Mouse (Mus musculus) intestine, postnatal 0 days (tissue): Measurements from ENCODE around the gene Mymx. TPM values are rescaled to one million over a fixed set of nuclear protein-coding genes. Genes with fewer than 3 reads are reported as not detected.

Experiments used
- ATAC-seq: fragments of 200-750 bp; cut with Nextera tagmentation; 2 replicates; pipeline ENCODE4 v1.8.0; 2017; ENCODE audit warnings: mild to moderate bottlenecking, moderate TSS enrichment, moderate library complexity
- H3K27ac ChIP-seq: fragments of 300-500 bp; sonication (generic); 2 replicates; pipeline ENCODE4 v1.5.1; 2014; ENCODE audit warnings: mild to moderate bottlenecking, low read depth, low read length, moderate library complexity
- H3K27me3 ChIP-seq: fragments of 300-500 bp; sonication (generic); replicated peaks from 2 replicates; pipeline ENCODE4 v1.6.1; 2014; ENCODE audit warnings: low read length, mixed read lengths; ENCODE audit not compliant: control insufficient read depth, insufficient read depth
- H3K36me3 ChIP-seq: fragments of 300-500 bp; sonication (generic); 2 replicates; pipeline ENCODE4 v1.6.1; 2014; ENCODE audit warnings: mild to moderate bottlenecking, moderate library complexity; ENCODE audit not compliant: control insufficient read depth, insufficient read depth
- H3K4me1 ChIP-seq: fragments of 300-500 bp; sonication (generic); replicated peaks from 2 replicates; pipeline ENCODE4 v1.6.1; 2014; ENCODE audit warnings: antibody characterized with exemption, low read length, mixed read lengths; ENCODE audit not compliant: control insufficient read depth, insufficient read depth
- H3K4me2 ChIP-seq: fragments of 300-500 bp; sonication (generic); replicated peaks from 2 replicates; pipeline ENCODE4 v1.6.1; 2014; ENCODE audit warnings: low read depth, mild to moderate bottlenecking, moderate library complexity
- H3K4me3 ChIP-seq: fragments of 300-500 bp; sonication (generic); 2 replicates; pipeline ENCODE4 v1.5.1; 2014; ENCODE audit warnings: low read depth, low read length
- H3K9ac ChIP-seq: fragments of 300-500 bp; sonication (generic); 2 replicates; pipeline ENCODE4 v1.6.1; 2014; ENCODE audit warnings: mild to moderate bottlenecking, low read depth, low read length
- H3K9me3 ChIP-seq: fragments of 300-500 bp; sonication (generic); 2 replicates; pipeline ENCODE4 v1.6.1; 2016; ENCODE audit warnings: mixed run types; ENCODE audit not compliant: control insufficient read depth
- CTCF ChIP-seq: sonication (generic); IDR thresholded peaks from 2 replicates; pipeline ENCODE4 v1.5.1; 2016; ENCODE audit warnings: low read depth, mild to moderate bottlenecking, control low read depth, antibody characterized with exemption, moderate library complexity
- WGBS: fragments of 180-500 bp; shearing (Covaris S2); extraction: QIAGEN DNeasy Blood & Tissue Kit; methylation state at CpG from one replicate; pipeline ENCODE4 v1.1.7; 2014; 5-methylcytosine and 5-hydroxymethylcytosine counted together
- polyA plus RNA-seq: library from polyadenylated mRNA; unstranded; fragments of >200 nt; fragmentation: Nextera tagmentation; extraction: Ambion mirVana; gene quantifications from 2 replicates; pipeline ENCODE4 v1.2.1, GENCODE M21; 2015

The Mymx gene
- polyA plus RNA-seq, 1 experiment from 2014 or later = 0.34 TPM

DNA sequence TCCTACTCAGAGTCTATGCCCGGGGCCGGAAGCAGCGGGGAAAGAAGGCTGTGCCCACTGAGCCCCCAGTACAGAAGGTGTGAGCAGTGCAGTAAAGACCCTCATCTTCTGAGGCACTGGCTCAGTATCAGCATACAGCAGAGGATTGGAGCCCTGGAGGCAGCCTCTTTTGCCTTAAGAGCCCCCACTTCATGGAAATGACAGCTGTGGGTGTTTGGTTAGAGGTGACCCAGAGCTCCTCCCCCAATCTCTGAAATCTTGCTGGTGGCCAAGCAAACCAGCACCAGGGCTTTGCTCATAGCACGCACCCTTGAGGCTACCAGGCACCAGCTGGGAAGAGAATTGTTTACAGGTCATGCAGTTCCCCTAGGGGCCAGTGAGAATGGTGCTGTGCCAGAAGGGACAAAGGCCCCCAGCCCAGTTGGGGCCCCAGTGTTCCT lies 34.7 kb downstream of the Mymx start:
- no peak overlapping the region for H3K9ac ChIP-seq
- H3K36me3 ChIP-seq = peaks cover 52% of the 10 kb centered on the region
- H3K4me1 ChIP-seq = peaks cover 6% of the 10 kb centered on the region; the same call in 1 of the 2 replicates
- no peaks in the 10 kb centered on the region for H3K9me3 ChIP-seq
- H3K4me3 ChIP-seq = no peak overlapping the region
- WGBS = 35% methylated on average over 4 of the region's 4 CpGs
- no peak for ATAC-seq
- no peak overlapping the region for H3K4me2 ChIP-seq
- no peaks in the 10 kb centered on the region for H3K27me3 ChIP-seq
- TF ChIP-seq CTCF = no peak
- H3K27ac ChIP-seq = no peak overlapping the region

DNA sequence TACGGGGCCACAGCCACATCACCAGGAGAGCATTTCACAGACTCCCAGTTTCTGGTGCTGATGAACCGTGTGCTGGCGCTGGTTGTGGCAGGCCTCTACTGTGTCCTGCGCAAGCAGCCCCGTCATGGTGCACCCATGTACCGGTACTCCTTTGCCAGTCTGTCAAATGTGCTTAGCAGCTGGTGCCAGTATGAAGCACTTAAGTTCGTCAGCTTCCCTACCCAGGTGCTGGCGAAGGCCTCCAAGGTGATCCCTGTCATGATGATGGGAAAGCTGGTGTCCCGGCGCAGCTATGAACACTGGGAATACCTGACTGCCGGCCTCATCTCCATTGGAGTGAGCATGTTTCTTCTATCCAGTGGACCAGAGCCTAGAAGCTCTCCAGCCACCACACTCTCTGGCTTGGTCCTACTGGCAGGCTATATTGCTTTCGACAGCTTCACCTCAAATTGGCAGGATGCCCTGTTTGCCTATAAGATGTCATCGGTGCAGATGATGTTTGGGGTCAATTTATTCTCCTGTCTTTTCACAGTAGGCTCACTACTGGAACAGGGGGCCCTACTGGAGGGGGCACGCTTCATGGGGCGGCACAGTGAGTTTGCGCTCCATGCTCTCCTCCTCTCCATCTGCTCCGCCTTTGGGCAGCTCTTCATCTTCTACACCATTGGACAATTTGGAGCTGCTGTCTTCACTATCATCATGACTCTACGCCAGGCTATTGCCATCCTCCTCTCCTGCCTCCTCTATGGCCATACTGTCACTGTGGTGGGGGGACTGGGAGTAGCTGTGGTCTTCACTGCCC lies 35.3 kb downstream of the Mymx start:
- 0 out of 2 replicates have a peak, but pooled peaks cover 1% of the 10 kb centered on the region for H3K4me1 ChIP-seq
- H3K27ac ChIP-seq = no peak overlapping the region
- no peak overlapping the region for H3K9ac ChIP-seq
- no peaks in the 10 kb centered on the region for H3K27me3 ChIP-seq
- H3K4me3 ChIP-seq = no peak overlapping the region
- no peak overlapping the region for H3K4me2 ChIP-seq
- TF ChIP-seq CTCF = no peak
- WGBS = 57% methylated on average over 18 of the region's 18 CpGs
- H3K36me3 ChIP-seq = peaks cover 52% of the 10 kb centered on the region
- H3K9me3 ChIP-seq = no peaks in the 10 kb centered on the region
- ATAC-seq = no peak

DNA sequence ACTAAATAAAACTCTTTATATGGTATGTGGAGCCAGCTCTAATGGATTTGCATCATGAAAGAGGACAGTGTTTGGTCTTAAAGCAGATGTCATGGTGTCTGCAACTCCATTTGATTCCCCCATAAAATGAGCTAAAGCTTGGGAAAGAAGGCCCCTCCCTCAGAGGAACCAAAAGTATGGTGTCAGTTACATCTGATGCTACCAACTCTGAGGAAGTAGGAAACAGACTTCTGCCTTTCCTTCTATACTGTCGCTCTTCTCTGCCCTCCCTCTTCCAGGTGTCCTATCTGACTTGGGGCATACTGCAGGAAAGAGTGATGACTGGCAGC lies 35.9 kb downstream of the Mymx start:
- TF ChIP-seq CTCF = no peak
- Histone ChIP-seq H3K9ac (no peak overlapping the region), H3K4me2 (no peak overlapping the region), H3K36me3 (peaks cover 47% of the 10 kb centered on the region), H3K27me3 (no peaks in the 10 kb centered on the region), H3K9me3 (no peaks in the 10 kb centered on the region), H3K27ac (no peak overlapping the region), H3K4me3 (no peak overlapping the region), H3K4me1 (no peaks in the 10 kb centered on the region)
- 72% methylated on average over 1 of the region's 1 CpGs for WGBS
- no peak for ATAC-seq

DNA sequence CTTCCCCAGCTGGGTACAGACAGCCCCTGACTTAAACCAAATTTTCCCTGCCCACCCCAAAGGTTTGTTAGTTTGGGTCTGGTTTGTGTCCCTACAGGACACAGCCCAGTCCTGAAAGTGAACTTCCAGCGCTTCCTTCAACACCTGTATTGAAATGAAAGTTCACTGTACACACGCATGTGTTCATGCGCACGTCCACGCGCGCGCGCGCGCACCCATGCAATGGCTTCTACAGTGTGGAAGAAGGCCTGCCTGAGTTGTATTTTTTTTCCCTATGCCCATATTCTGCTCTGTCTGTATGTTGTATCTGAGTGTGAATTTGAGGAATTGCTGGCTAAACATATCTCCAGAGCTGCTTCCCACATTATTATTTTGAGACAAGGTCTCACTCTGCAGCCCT lies 36.8 kb downstream of the Mymx start:
- Histone ChIP-seq H3K27me3 (no peaks in the 10 kb centered on the region), H3K4me1 (no peaks in the 10 kb centered on the region), H3K36me3 (peaks cover 43% of the 10 kb centered on the region), H3K4me2 (peak overlapping the region; percentile 89), H3K9ac (no peak overlapping the region; the same call in 1 of the 2 replicates), H3K9me3 (no peaks in the 10 kb centered on the region), H3K27ac (peak overlapping the region; percentile 74; the same call in 1 of the 2 replicates), H3K4me3 (peak overlapping the region; percentile 73; the same call in 1 of the 2 replicates)
- no peak for ATAC-seq
- no peak for TF ChIP-seq CTCF
- 87% methylated on average over 11 of the region's 11 CpGs for WGBS

DNA sequence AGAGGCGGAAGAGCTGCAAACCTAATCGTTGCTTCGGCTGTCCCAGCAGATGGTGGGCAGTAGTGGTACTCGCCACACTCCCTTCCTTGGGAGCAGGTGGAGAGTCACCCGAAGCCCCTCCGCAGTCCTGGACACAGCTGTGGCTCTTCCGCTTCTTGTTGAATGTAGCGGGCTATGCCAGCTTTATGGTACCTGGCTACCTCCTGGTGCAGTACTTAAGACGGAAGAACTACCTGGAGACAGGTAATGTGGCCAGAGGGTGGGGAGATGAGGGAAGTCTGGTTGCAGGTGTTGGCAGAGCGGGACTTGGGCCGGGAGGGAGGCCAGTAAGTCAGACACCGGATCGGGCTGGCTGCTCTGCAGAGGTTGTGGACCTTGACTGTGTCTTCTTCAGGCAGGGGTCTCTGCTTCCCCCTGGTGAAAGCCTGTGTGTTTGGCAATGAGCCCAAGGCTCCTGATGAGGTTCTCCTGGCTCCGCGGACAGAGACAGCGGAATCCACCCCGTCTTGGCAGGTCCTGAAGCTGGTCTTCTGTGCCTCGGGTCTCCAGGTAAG lies 37.3 kb downstream of the Mymx start:
- peak; percentile 18; the same call in 1 of the 2 replicates for ATAC-seq
- 5% methylated on average over 18 of the region's 18 CpGs for WGBS
- H3K9me3 ChIP-seq = no peaks in the 10 kb centered on the region
- H3K9ac ChIP-seq = peak overlapping the region; percentile 70
- H3K4me3 ChIP-seq = peak overlapping the region; percentile 73
- no peaks in the 10 kb centered on the region for H3K27me3 ChIP-seq
- no peaks in the 10 kb centered on the region for H3K4me1 ChIP-seq
- H3K27ac ChIP-seq = peak overlapping the region; percentile 74
- TF ChIP-seq CTCF = 0 out of 2 replicates have a peak, but pooled peaks have one; percentile 11
- H3K4me2 ChIP-seq = peak overlapping the region; percentile 89
- peaks cover 39% of the 10 kb centered on the region for H3K36me3 ChIP-seq

DNA sequence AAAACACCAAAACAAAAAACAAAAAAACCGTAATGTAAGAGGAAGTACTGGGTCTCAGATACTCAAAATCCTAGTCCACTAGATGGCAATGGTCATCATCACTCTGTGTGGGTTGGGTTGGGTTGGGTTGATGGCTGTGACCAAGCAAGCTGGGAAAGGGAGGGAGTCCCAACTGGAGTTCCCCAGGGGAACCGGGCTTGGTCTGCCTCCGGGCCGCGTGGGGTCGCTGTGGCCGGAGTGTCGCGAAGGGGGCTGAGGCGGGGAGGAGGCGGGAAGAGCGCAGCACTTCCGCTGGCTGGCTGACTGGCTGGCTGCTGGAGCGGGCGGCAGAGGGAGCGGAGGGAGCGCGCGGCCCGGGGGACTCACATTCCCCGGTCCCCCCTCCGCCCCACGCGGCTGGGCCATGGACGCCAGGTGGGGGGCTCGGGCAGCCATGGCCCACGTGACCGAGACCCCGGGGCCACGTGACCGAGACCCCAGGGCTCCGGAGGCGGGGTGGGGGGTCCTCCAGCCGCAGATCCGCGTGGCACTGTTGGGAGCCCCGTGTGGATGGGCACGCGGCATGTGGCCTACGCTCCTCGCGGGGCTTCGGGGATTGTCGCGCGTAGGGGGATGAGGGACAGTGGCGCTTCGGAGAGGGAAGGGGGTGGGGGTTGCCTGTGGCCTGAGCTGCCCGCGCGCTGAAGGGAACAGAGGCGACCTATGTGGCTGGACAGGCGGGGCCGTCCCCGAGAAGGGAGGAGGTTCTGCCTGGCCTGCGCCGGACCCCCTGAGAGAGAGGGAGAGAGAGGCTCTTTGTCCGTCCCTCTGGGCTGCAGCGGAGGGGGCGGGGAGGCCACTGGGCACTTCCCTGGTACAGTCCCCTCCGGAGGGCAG lies 38.0 kb downstream of the Mymx start, which contains the start of gene Slc35b2:
Slc35b2 (plus strand) TSS at position 220 of the 876 bp plus-strand sequence.
- under 1% methylated on average over 49 of the region's 61 CpGs for WGBS
- Histone ChIP-seq H3K4me1 (no peaks in the 10 kb centered on the region), H3K4me2 (peak within 1 kb of the TSS; percentile 89), H3K27ac (peak within 1 kb of the TSS; percentile 74), H3K9me3 (no peaks in the 10 kb centered on the region), H3K27me3 (no peaks in the 10 kb centered on the region), H3K4me3 (peak within 1 kb of the TSS; percentile 73), H3K36me3 (peaks cover 32% of the 10 kb centered on the region), H3K9ac (peak within 1 kb of the TSS; percentile 70)
- TF ChIP-seq CTCF = peak; percentile 96
- ATAC-seq = peak; percentile 83
